ENCODE assay signal across 17 mouse cellular contexts in genomic region chr6:37688866-37689617, GRCm38 (mm10).
"Had no signal": no experiment of that assay in that cellular context is flagged by ENCODE, and none has a peak within 500 bp of the region (broad histone marks: within the 10 kb centered on the region; RNA-seq: fewer than 3 reads in every experiment).

No protein-coding gene starts in this region.

- H3K9me3 ChIP-seq: lung, embryonic 15.5 days; midbrain, embryonic 13.5 days; midbrain, embryonic 15.5 days; neural tube, embryonic 12.5 days; stomach, embryonic 15.5 days had no signal

- DNase-seq: liver, postnatal 0 days; lung, adult 2 months; lung, postnatal 14 days; lung, postnatal 36 days; retina, postnatal 1 day; right cerebral cortex, adult 18-20 months; right cerebral cortex, postnatal 25 days; right cerebral cortex, postnatal 4 days; spleen, adult 18-20 months; thymus, adult 2 months; thymus, postnatal 25 days had no signal

- H3K36me3 ChIP-seq: lung, embryonic 15.5 days; midbrain, embryonic 13.5 days; midbrain, embryonic 15.5 days; neural tube, embryonic 12.5 days; stomach, embryonic 15.5 days had no signal

- H3K4me1 ChIP-seq: lung, embryonic 15.5 days; megakaryocyte, embryonic 14.5 days; midbrain, embryonic 15.5 days; neural tube, embryonic 12.5 days; stomach, embryonic 15.5 days had no signal

- H3K4me3 ChIP-seq: lung, embryonic 15.5 days; megakaryocyte, embryonic 14.5 days; midbrain, embryonic 13.5 days; midbrain, embryonic 15.5 days; neural tube, embryonic 12.5 days; stomach, embryonic 15.5 days had no signal

- H3K27me3 ChIP-seq: lung, embryonic 15.5 days; megakaryocyte, embryonic 14.5 days; midbrain, embryonic 13.5 days; midbrain, embryonic 15.5 days; neural tube, embryonic 12.5 days; stomach, embryonic 15.5 days had no signal
